Mouse (Mus musculus) spleen, adult 2 months (tissue): Measurements from ENCODE around the gene Cdh6.

ENCODE experiments used
- CTCF ChIP-seq: fragments of 200-500 bp; IDR thresholded peaks from 2 replicates; pipeline ENCODE4 v1.5.1; 2011; ENCODE audit warnings: mild to moderate bottlenecking, inconsistent platforms; ENCODE audit not compliant: insufficient read depth, insufficient read length, insufficient replicate concordance; ENCODE audit errors: extremely low read depth
- POLR2A ChIP-seq: fragments of 200-500 bp; IDR thresholded peaks from 2 replicates; pipeline ENCODE4 v1.6.1; 2011; ENCODE audit warnings: low read depth, low read length, inconsistent platforms

GRCm38 (mm10) chr15:13030641-13031040, 142.8 kb downstream of the Cdh6 start:
- TF ChIP-seq POLR2A (no peak), CTCF (no peak)
